Mouse (Mus musculus) frontal cortex, postnatal 25 days (tissue): ENCODE data around the gene Dtd1.
A peak's percentile ranks its signal among the peaks of the same experiment; 100 is the strongest.

ENCODE experiments used
- DNase-seq, 2 experiments: peaks; one replicate each; pipeline ENCODE4 v3.0.0; 2022; ENCODE audit warnings: low spot score in 2 of 2

Gene Dtd1

GRCm38 (mm10) chr2:144768375-144769117 is 168.8 kb downstream of the Dtd1 start:
- no peak for DNase-seq

GRCm38 (mm10) chr2:144769118-144769496 is 169.4 kb downstream of the Dtd1 start:
- DNase-seq = no peak

GRCm38 (mm10) chr2:144769556-144769955 is 169.9 kb downstream of the Dtd1 start:
- DNase-seq = no peak

- no peak for DNase-seq
Measured at GRCm38 (mm10) chr2:144770452-144770941, 170.8 kb downstream of the Dtd1 start.

GRCm38 (mm10) chr2:144771841-144772240 is 172.1 kb downstream of the Dtd1 start:
- no peak for DNase-seq

- DNase-seq = no peak
Measured at GRCm38 (mm10) chr2:144774636-144775160, 175.0 kb downstream of the Dtd1 start.

GRCm38 (mm10) chr2:144775626-144776025 is 175.9 kb downstream of the Dtd1 start:
- no peak for DNase-seq

- no peak for DNase-seq
Measured at GRCm38 (mm10) chr2:144779263-144779662, 179.6 kb downstream of the Dtd1 start.

GRCm38 (mm10) chr2:144780731-144781130 is 181.0 kb downstream of the Dtd1 start:
- DNase-seq = no peak

GRCm38 (mm10) chr2:144781871-144782270 is 182.2 kb downstream of the Dtd1 start:
- DNase-seq = no peak

GRCm38 (mm10) chr2:144782481-144782880 is 182.8 kb downstream of the Dtd1 start:
- no peak for DNase-seq

- no peak for DNase-seq
Measured at GRCm38 (mm10) chr2:144783190-144783589, 183.5 kb downstream of the Dtd1 start.

- DNase-seq = no peak
Measured at GRCm38 (mm10) chr2:144783831-144784230, 184.1 kb downstream of the Dtd1 start.

- peak; percentile 5 to 13 for DNase-seq
Measured at GRCm38 (mm10) chr2:144791671-144792294, 192.1 kb downstream of the Dtd1 start.

- no peak for DNase-seq
Measured at GRCm38 (mm10) chr2:144797515-144797914, 197.8 kb downstream of the Dtd1 start.

- no peak for DNase-seq
Measured at GRCm38 (mm10) chr2:144807766-144808754, 208.4 kb downstream of the Dtd1 start.
